Mouse (Mus musculus): ENCODE data around the gene Ehd3. TPM values are rescaled to one million over a fixed set of nuclear protein-coding genes. Genes with fewer than 3 reads are reported as not detected.

Gene Ehd3
- 10 to 100 TPM; 77.3 to 81.4 (median 79.9) TPM for total RNA-seq (2022)

DNA sequence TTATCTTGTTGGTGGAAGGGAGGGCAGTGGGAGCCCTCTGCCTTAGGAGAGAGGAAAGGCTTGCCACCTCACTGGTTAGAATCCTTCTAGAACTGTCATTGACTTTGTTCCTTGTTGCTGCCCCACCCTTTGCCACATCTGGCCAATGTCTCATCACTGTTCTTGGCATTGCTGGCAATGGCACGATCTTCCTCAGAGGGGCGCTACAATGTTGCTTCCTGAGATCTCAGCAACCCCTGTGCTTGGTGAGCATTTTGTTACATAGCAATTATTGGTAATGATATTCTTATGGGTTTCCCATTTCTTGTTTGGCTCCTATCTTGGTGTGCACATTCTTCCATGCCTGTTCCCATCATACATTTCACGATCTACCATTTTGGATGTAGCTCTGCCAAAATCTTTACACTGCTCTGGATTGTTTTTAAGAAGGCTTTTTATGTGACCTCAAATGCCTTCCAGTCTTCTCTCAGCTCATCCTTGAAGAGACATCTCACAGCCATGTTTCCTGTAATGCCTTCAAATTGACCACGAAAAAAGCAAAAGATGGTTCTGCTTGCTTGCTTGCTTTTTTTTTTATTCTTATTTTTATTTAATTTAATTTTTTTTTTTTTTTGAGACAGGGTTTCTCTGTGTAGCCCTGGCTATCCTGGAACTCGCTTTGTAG is at the start of gene Ehd3:
Ehd3 (plus strand) TSS at position 614 of the 664 bp plus-strand sequence.
- DNase-seq (ENCODE audit: low spot score in 2 of 2), result no peak

DNA sequence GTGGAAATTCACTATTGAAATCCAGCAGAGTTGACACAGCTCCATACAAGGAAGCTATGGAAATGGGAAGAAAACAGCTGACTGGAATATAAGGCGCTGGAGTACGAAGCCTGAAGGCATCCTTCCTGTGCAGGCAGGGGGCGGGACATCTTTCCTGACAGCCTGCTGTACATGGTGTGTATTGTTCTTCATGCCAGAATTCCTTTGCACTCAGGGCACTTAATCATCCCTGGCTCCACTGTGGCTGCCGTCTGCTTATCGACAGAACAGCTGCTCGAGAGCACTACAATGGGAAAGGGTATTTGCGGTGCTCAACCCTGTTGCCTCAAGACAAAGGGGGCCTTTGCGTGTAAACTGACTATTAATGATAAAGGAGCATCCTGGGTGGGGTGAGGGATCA is 33.0 kb upstream of the Ehd3 start:
- no peak for DNase-seq (ENCODE audit: low spot score in 2 of 2)

- DNase-seq (ENCODE audit: low spot score in 2 of 2), result no peak
Observed at GRCm38 (mm10) chr17:73786642-73787311, 17.2 kb upstream of the Ehd3 start.

GRCm38 (mm10) chr17:73790284-73791020 is 13.5 kb upstream of the Ehd3 start:
- no peak for DNase-seq (ENCODE audit: low spot score in 2 of 2)

- no peak for DNase-seq (ENCODE audit: low spot score in 2 of 2)
Observed at GRCm38 (mm10) chr17:73796789-73797188, 7.1 kb upstream of the Ehd3 start.

DNA sequence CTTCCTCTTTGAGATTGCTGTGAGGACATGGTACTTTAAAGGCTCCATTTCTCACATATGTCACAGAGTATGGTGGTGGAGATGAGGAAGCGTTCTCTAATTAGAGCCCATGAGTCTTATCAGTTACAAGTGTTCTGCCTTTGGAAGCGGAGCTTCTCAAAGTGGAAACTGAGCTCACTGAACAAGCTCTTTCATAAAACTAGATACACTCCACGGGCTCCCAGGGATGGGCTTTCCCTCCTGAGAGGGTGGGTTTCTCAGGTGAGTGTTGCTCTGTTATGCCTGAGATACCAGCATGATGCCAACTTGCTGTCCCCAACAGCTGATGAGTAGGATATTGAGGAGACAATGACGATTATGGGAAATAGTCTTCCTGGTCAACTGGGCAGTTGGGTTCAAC is 6.2 kb upstream of the Ehd3 start:
- no peak for DNase-seq (ENCODE audit: low spot score in 2 of 2)

DNA sequence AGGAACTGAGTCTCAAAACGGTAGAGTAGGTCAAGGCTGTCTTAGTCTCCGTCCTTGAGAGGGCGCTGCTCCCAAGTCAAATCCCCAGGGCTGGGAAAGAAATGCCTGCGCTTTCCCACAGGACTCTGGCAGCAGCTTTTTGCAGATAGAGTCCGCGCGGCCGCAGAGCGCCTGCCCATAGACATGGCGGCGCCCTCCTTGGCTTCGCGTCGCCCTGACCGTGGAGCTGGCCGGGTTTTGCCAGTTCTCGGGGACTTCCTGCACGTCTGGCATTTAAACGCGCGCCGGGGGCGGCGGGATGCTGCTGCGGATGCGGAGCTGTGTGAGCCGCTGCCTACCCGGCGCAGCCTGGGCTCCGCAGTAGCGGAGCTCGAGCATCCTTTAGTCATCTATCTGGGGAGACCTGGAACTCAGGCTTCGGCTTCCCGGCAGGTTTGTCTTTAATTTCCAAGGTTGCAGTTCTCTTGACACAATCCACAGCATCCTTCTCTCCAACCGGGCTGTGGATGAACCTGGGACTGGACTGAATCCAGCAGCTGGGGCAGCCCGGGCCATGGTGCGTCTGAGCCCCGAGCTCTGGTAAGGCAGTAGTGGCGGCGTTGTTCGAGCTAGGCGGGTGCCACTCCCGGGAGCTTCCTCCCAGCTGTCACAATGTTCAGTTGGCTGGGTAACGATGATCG is 798 bp downstream of the Ehd3 start:
- DNase-seq (ENCODE audit: low spot score in 2 of 2), result peak; percentile 90 to 97

DNA sequence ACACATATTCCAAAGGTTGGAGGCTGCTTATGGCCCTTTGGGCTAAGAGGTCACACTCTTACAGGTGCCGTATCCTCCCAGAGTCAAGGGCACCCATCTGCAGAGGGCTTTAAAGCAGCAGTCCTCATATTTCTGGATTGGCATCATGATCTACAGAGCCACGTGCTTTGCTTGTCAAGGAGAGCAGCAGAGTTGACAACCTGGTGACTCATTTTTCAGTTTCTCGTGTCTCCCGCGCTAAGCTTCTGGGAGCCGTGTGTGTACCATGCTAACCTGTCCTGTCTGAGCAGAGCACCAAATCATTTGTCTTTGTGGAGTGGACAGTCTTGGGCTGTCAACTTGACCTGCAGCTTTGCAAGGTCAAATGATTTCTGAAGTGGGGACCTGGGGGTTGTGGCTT is 2.4 kb downstream of the Ehd3 start:
- no peak for DNase-seq (ENCODE audit: low spot score in 2 of 2)

DNA sequence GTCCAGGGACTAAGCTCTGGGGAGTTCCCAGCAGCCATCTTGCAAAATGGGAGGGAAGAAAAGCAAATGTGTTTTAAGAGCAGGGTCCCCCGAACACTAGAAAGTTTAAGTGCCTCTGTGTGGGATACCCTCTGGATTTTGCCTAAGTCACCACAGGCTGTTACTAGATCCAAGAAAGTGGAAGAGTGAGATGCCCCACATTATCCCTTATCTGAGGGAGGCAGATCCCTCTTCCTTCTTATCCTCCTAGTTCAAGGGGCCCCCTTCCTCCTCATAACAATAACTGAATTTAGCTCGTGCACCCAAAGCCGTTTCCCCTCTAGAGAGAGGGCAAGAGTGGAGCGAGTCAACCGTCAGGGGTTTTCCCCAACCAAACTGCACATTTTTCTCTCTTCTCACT is 3.3 kb downstream of the Ehd3 start:
- no peak for DNase-seq (ENCODE audit: low spot score in 2 of 2)

DNA sequence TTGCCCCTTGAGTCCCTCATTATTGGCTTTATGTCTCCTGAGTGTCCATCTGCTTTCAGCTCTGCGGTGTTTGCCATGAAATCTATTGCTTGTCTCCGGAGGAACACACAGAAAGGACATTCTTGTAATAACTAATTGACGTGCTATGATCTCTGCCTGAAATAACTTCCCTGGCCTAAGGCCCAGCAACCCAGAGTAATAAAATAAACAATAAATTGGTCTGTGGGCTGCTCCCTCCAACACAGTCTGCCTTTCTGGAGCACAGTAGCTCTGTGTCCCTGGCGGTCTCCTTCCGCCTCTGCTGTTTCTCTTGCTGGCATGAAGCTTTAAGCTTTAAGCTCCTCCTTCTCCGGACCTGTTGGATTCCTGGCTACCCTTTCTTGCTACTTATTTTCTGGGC is 4.5 kb downstream of the Ehd3 start:
- DNase-seq (ENCODE audit: low spot score in 2 of 2), result no peak

DNA sequence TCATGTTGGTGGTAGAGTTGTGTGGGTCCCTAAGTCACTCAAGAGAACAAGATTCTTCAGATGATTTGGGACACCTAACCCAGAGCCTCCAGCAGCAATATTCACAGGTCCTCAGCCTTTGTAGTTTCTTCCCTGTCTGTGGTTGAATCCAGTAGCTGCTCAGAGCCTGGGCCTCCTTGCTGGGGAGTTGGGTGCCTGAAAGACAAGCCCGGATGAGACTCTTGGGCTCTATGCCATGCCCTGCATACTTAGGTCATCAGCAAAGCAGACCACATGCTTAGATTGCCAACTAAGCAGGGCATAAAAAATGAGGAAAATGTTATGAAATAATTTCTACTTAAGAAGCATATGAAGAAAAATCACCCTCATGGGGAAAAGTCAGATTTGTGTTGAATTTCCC is 6.9 kb downstream of the Ehd3 start:
- no peak for DNase-seq (ENCODE audit: low spot score in 2 of 2)

DNA sequence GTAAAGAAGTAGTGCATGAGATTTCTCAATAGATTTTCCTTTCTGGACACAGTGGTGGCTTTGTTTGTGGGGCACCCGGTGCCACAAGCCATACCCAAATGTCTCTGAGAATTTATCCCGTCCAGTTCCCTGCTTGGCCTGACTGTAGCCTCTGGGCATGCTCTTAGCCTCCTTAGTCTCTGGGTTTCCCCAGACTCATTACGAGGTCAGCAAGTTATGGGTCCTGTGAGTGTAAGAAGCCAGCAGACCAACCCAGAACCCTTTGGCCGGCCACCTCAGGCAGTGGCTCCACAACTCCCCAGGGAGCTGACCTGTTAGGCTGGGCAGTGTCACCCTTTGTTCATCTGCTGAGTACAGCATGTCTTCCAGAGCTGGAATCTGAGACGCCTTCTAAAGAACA is 7.6 kb downstream of the Ehd3 start:
- no peak for DNase-seq (ENCODE audit: low spot score in 2 of 2)

GRCm38 (mm10) chr17:73813031-73813660 is 9.2 kb downstream of the Ehd3 start:
- no peak for DNase-seq (ENCODE audit: low spot score in 2 of 2)

DNA sequence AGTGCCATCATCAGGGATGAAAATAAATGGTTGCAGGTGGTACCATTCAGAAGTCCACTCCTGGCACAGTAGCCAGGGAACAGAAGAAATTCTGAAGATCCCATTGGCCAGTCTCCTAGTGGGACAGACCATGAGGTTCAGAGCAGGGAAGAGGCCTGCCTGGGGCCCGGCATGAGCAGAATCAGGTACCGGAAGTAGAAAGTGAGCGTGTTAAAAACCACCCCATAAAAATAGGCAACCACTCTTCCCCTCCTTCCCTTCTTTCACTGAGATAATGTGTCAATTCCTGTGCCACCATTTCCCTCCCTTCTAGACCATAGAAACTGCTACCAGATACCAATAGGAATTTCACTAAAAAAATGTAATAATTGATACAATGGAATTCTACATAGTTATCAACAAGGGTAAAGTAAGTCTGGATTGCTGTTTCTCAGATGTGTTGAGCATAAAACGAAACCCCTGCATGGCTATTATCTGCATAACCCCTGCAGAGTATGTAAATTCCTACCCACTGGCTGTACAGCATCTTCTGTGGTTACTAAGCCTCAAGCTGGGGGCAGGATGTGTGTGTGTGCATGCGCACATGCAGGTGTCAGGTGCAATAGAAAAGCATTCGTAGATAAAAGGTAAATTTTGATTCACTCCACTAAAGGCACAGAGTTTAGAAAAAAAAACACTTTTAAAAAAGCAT is 10.7 kb downstream of the Ehd3 start:
- DNase-seq (ENCODE audit: low spot score in 2 of 2), result no peak

DNA sequence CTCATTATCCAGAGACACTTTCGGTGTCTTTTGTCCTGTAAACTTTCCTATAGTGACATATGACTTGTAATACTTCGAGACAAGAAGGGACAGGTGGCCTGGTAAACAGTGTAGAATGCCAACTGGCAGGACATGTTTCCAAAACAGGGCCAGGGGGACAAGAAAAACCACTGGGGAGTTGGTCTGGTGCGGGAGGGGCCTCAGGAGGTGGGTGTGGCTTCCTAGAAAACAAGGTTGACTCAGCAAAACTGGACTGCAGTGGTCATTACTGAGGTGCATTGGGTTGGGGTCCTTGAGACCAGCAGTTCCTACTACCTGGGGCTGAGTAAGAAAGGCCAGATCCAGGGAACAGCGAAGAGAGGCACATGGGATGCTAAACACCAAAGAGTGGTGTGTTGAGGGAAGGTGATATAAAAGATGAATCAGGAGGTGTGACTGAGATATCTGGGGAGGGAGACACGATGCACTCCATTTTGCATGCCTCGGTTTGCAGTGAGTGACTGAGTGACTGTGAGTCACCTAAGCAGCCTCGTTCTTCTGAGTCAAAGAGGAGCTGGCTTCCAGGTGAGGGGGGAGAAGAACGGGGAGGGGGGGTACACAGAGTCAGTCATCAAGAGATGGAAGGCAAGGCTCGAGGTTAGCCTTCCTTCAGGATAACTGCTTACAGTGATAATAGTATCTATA is 13.9 kb downstream of the Ehd3 start:
- no peak for DNase-seq (ENCODE audit: low spot score in 2 of 2)

- DNase-seq (ENCODE audit: low spot score in 2 of 2), result no peak
Observed at GRCm38 (mm10) chr17:73818936-73819335, 15.0 kb downstream of the Ehd3 start.

- no peak for DNase-seq (ENCODE audit: low spot score in 2 of 2)
Observed at GRCm38 (mm10) chr17:73820726-73821125, 16.8 kb downstream of the Ehd3 start.

- peak in 1 of 2 experiments; percentile 65 for DNase-seq (ENCODE audit: low spot score in 2 of 2)
Observed at GRCm38 (mm10) chr17:73822255-73822654, 18.3 kb downstream of the Ehd3 start.

- DNase-seq (ENCODE audit: low spot score in 2 of 2), result no peak
Observed at GRCm38 (mm10) chr17:73823121-73824021, 19.4 kb downstream of the Ehd3 start.

Data from left cerebral cortex, adult 8-10 months (tissue).